Mouse (Mus musculus) lung, embryonic 14.5 days (tissue): ENCODE data around the gene Ero1l. TPM values are rescaled to one million over a fixed set of nuclear protein-coding genes. Genes with fewer than 3 reads are reported as not detected.
A peak's percentile ranks its signal among the peaks of the same experiment; 100 is the strongest.

Source experiments
- ATAC-seq: fragments of 200-750 bp; cut with Nextera tagmentation; 2 replicates; pipeline ENCODE4 v1.8.0; 2017; ENCODE audit warnings: mild to moderate bottlenecking, moderate TSS enrichment, moderate library complexity; ENCODE audit not compliant: insufficient read depth
- DNase-seq: peaks from one replicate; pipeline ENCODE4 v3.0.0-alpha.2; 2015
- H3K27ac ChIP-seq: fragments of 300-500 bp; sonication (generic); 2 replicates; pipeline ENCODE4 v1.5.1; 2014; ENCODE audit warnings: low read depth, mild to moderate bottlenecking, moderate library complexity
- H3K27me3 ChIP-seq: fragments of 300-500 bp; sonication (generic); 2 replicates; pipeline ENCODE4 v1.6.1; 2014; ENCODE audit warnings: low read length, control low read depth; ENCODE audit not compliant: insufficient read depth
- H3K36me3 ChIP-seq: fragments of 300-500 bp; sonication (generic); 2 replicates; pipeline ENCODE4 v1.6.1; 2014; ENCODE audit warnings: control low read depth; ENCODE audit not compliant: insufficient read depth
- H3K4me1 ChIP-seq: fragments of 300-500 bp; sonication (generic); 2 replicates; pipeline ENCODE4 v1.6.1; 2014; ENCODE audit warnings: antibody characterized with exemption, control low read depth; ENCODE audit not compliant: insufficient read depth
- H3K4me2 ChIP-seq: fragments of 300-500 bp; sonication (generic); 2 replicates; pipeline ENCODE4 v1.6.1; 2014; ENCODE audit warnings: mild to moderate bottlenecking
- H3K4me3 ChIP-seq: fragments of 300-500 bp; sonication (generic); 2 replicates; pipeline ENCODE4 v1.5.1; 2014; ENCODE audit warnings: low read depth, low read length
- H3K9ac ChIP-seq: fragments of 300-500 bp; sonication (generic); 2 replicates; pipeline ENCODE4 v1.6.1; 2014
- H3K9me3 ChIP-seq: fragments of 300-500 bp; sonication (generic); 2 replicates; pipeline ENCODE4 v1.6.1; 2016; ENCODE audit warnings: low read depth, low read length, control low read depth
- CTCF ChIP-seq: IDR thresholded peaks from 2 replicates; pipeline ENCODE4 v1.5.1; 2016; ENCODE audit warnings: antibody characterized with exemption, low read depth
- WGBS: fragments of 180-500 bp; shearing (Covaris S2); extraction: QIAGEN DNeasy Blood & Tissue Kit; methylation state at CpG from one replicate; pipeline ENCODE4 v1.1.7; 2014; 5-methylcytosine and 5-hydroxymethylcytosine counted together
- polyA plus RNA-seq: library from polyadenylated mRNA; unstranded; fragments of >200 nt; fragmentation: Nextera tagmentation; extraction: Ambion mirVana; gene quantifications from 2 replicates; pipeline ENCODE4 v1.2.1, GENCODE M21; 2014

Ero1l gene
- polyA plus RNA-seq, 1 experiment from 2014 or later = 30.1 TPM

DNA sequence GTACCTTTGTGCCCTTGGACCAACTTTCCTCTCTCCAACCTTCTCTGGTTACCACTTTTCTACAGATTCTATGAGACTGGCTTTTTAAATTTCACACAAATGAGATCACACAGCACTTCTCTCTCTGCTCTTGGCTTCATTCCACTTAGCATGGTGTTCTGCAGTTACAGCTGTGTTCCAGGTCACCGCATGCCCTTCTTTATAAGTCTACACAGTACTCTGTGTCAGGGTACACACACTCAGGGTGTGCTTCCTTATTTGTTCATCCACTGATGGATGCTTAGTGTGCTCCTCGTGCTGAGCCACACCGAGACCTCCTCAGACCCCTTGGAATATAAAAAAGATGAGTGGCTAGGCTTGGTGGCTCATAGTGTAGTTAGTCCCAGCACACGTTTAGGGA, 1.5 kb upstream of the Ero1l start:
- DNase-seq = no peak
- Histone ChIP-seq H3K9ac (no peak overlapping the region), H3K36me3 (no peaks in the 10 kb centered on the region), H3K9me3 (no peaks in the 10 kb centered on the region), H3K4me3 (no peak overlapping the region), H3K27ac (no peak overlapping the region), H3K4me1 (no peaks in the 10 kb centered on the region), H3K27me3 (no peaks in the 10 kb centered on the region), H3K4me2 (no peak overlapping the region)
- ATAC-seq = no peak
- 75% methylated on average over 4 of the region's 4 CpGs for WGBS
- TF ChIP-seq CTCF = no peak

DNA sequence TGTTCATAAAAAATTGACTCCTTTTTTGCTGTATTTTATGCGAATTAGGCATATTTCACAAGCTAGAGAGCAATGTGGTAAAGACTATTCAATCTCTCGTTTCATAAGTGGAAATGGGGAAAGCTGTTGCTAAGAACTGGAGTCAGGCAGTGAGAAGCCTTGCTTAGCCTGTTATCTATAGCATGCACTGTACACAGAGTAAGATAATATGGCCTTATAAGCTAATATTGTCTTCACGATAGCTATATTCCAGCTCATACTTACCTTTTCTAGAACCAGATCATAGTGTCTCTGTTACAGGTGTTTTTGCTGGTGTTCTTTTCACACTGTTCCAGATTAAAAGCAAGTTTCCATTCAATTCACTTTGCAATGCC, 653 bp upstream of the Ero1l start:
- H3K4me2 ChIP-seq = peak overlapping the region; percentile 80

DNA sequence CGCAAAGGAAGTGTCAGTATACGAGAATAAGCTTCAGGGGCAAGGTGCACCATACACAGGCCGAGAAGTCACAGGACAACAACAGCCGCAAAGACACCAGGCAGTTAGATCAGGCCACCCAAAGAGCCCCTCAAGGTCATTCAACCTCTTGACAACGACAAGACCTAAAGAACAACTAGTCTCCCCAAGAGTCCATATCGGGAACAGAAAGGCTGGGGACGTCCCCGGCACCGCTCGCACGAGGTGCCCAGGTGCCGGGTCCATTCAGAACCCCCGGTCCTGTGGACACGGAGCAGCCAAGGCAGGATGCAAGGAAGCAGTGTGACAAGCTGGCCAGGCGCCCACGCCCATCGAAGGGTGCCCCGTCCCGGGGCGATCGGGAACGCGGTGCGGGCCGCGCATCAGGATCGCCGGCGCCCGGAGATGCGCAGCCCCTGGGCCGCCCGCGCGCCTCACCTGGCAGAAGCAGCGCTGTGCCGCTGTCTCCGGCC, 605 bp downstream of the Ero1l start:
- WGBS = 0% methylated on average over 26 of the region's 38 CpGs
- H3K27ac ChIP-seq = peak overlapping the region; percentile 92
- H3K9ac ChIP-seq = peak overlapping the region; percentile 91
- DNase-seq (no peak), ATAC-seq (no peak)
- H3K9me3 ChIP-seq = no peaks in the 10 kb centered on the region
- TF ChIP-seq CTCF = no peak
- H3K4me3 ChIP-seq = peak overlapping the region; percentile 94
- H3K36me3 ChIP-seq = no peaks in the 10 kb centered on the region
- peak overlapping the region; percentile 80 for H3K4me2 ChIP-seq
- no peaks in the 10 kb centered on the region for H3K4me1 ChIP-seq
- no peaks in the 10 kb centered on the region for H3K27me3 ChIP-seq

More for the DNA sequence above, 653 bp upstream of the Ero1l start:
- H3K9me3 ChIP-seq = no peaks in the 10 kb centered on the region
- WGBS = 49% methylated on average over 3 of the region's 3 CpGs
- peak overlapping the region; percentile 92 for H3K27ac ChIP-seq
- peak overlapping the region; percentile 94 for H3K4me3 ChIP-seq
- H3K27me3 ChIP-seq = no peaks in the 10 kb centered on the region
- no peaks in the 10 kb centered on the region for H3K36me3 ChIP-seq
- DNase-seq (no peak), ATAC-seq (no peak)
- no peak for TF ChIP-seq CTCF
- no peak overlapping the region for H3K9ac ChIP-seq
- H3K4me1 ChIP-seq = no peaks in the 10 kb centered on the region

DNA sequence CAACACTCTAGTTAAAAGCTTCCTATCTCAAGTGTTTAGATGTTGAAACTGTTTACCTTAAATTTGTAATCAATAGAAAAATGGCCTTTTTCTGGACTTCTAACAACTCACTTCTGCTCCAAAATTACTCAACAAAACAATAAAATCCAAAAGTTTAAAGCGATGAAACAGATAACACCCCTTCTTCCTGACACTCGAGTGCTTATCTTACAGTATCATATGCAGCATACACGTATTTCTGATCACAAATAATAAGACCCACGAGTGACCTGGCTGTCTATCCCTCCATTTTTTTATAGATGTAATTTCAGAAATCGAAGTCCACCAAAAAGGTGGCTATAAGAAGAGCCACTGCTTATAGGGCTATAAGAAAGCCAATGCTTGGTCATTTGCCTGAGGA, 1.6 kb downstream of the Ero1l start:
- Histone ChIP-seq H3K9me3 (no peaks in the 10 kb centered on the region), H3K4me1 (no peaks in the 10 kb centered on the region), H3K36me3 (no peaks in the 10 kb centered on the region), H3K4me3 (peak overlapping the region; percentile 94), H3K4me2 (peak overlapping the region; percentile 80), H3K9ac (peak overlapping the region; percentile 91; the same call in 1 of the 2 replicates), H3K27ac (no peak overlapping the region), H3K27me3 (no peaks in the 10 kb centered on the region)
- DNase-seq (no peak), ATAC-seq (no peak)
- WGBS = 59% methylated on average over 5 of the region's 5 CpGs
- TF ChIP-seq CTCF = no peak

DNA sequence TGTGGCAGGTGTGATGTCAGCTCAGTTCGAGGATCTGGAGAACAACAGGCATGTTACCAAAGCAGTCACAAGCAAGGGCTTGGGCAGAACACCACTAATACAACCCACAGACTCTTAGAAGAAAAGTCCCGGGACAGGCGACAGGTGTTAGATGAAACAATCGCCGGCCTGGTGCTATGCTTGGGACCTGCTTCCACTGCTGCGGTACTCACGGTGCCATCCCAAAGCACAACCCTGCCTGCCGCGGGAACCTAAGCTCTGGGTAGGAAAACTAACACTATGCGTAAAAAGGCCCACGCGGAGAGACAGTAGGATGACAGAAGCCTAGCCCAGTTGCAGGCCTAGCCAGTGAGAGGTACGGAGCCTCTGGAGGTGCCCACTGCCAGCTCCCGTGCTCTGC, 8.5 kb downstream of the Ero1l start:
- Histone ChIP-seq H3K4me1 (no peaks in the 10 kb centered on the region), H3K4me3 (no peak overlapping the region), H3K4me2 (no peak overlapping the region), H3K27me3 (no peaks in the 10 kb centered on the region), H3K9ac (no peak overlapping the region), H3K9me3 (no peaks in the 10 kb centered on the region), H3K36me3 (peaks cover under 1% of the 10 kb centered on the region; the same call in 1 of the 2 replicates), H3K27ac (no peak overlapping the region)
- 89% methylated on average over 14 of the region's 14 CpGs for WGBS
- DNase-seq (no peak), ATAC-seq (no peak)
- TF ChIP-seq CTCF = no peak

DNA sequence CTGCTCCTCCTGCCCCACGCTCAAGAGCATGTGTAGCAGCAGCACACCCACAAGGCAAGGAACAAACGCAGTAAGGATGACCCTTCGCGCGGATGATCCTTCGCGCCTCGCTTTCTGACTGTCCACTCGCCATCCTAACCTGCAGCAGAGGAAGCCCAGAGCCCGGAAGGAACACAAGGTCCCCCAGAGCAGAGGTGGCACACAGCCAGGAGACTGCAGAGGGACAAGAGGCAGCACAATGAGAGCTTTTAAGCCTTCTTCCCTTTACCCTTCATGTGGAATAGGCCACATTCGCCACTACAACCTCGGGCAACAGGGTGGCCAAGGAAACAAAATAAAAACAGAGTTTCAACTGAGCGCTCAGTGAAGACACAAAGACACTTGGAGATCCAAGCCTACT, 8.9 kb downstream of the Ero1l start:
- no peak for DNase-seq
- no peaks in the 10 kb centered on the region for H3K4me1 ChIP-seq
- H3K4me2 ChIP-seq = no peak overlapping the region
- peaks cover 5% of the 10 kb centered on the region; the same call in 1 of the 2 replicates for H3K36me3 ChIP-seq
- no peaks in the 10 kb centered on the region for H3K9me3 ChIP-seq
- no peak for ATAC-seq
- 88% methylated on average over 13 of the region's 13 CpGs for WGBS
- no peak overlapping the region for H3K4me3 ChIP-seq
- no peak overlapping the region for H3K9ac ChIP-seq
- no peak overlapping the region for H3K27ac ChIP-seq
- no peak for TF ChIP-seq CTCF
- no peaks in the 10 kb centered on the region for H3K27me3 ChIP-seq

DNA sequence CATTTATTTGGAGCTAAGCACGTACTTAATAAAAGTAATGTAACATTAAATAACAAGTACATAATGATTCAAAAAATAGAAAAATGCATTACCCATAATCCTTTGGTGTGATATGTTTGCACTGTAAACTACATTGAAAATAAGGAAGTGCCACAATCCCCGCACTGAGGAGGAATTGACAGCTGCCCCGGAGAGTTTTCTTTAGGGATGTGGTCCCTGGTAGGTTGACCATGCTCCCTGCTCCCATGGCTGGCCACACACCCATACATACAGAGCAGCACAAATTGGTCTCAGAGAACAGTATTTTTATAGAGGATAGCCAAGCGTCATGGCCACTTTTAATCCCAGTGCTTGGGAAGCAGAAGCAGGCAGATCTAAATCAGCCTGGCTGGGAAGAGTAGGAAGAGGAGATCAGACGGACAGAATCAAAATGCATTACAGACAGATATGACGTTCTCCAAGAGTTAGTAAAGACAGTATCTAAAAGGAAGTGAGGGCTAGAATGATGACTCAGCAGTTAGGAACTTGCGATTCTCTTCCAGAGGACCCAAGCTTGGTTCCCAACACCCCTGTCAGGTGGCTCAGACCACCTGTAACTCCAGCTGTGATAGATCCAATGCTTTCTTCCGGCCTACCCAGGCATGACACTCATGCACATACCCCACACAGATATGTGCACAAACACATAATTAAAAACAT, 10.8 kb downstream of the Ero1l start:
- Histone ChIP-seq H3K4me2 (no peak overlapping the region), H3K27me3 (no peaks in the 10 kb centered on the region), H3K9ac (no peak overlapping the region), H3K36me3 (peaks cover 8% of the 10 kb centered on the region; the same call in 1 of the 2 replicates), H3K27ac (no peak overlapping the region), H3K9me3 (no peaks in the 10 kb centered on the region), H3K4me3 (no peak overlapping the region), H3K4me1 (no peaks in the 10 kb centered on the region)
- DNase-seq = no peak
- 82% methylated on average over 8 of the region's 8 CpGs for WGBS
- TF ChIP-seq CTCF = no peak
- no peak for ATAC-seq
